Mouse (Mus musculus) urinary bladder, postnatal 36 days (tissue): ENCODE measurements around the gene Gm11555.
"Not testable (repeated sequence)": the region's sequence is repeated elsewhere in the genome, so short reads cannot be mapped to it uniquely, and the experiment has no call there.

Source experiments
- DNase-seq, 2 experiments: peaks; one replicate each; pipeline ENCODE4 v3.0.0; 2022; ENCODE audit warnings: low spot score in 2 of 2, mixed read lengths in 1 of 2

Gene Gm11555

GRCm38 (mm10) chr11:99650136-99650535, at the start of gene Gm11555:
Gene Gm11555, minus strand, starts transcription at chr11:99650236.
- no peak for DNase-seq

GRCm38 (mm10) chr11:99690463-99690862, 40.4 kb upstream of the Gm11555 start, which contains the start of gene Gm14190:
Gene Gm14190, minus strand, starts transcription at chr11:99690740.
- DNase-seq, result no peak

GRCm38 (mm10) chr11:99685235-99685634, 35.2 kb upstream of the Gm11555 start:
- not testable (repeated sequence) for DNase-seq

- DNase-seq, result no peak
Measured at GRCm38 (mm10) chr11:99683481-99683880, 33.4 kb upstream of the Gm11555 start.

GRCm38 (mm10) chr11:99665860-99666259, 15.8 kb upstream of the Gm11555 start, which contains the start of gene Krtap4-6:
Gene Krtap4-6, minus strand, starts transcription at chr11:99665960.
- DNase-seq, result no peak

GRCm38 (mm10) chr11:99662802-99663201, 12.8 kb upstream of the Gm11555 start:
- DNase-seq, result no peak

- no peak for DNase-seq
Measured at GRCm38 (mm10) chr11:99659256-99659655, 9.2 kb upstream of the Gm11555 start.

- not testable (repeated sequence) for DNase-seq
Measured at GRCm38 (mm10) chr11:99658467-99659010, 8.5 kb upstream of the Gm11555 start, which contains the start of gene Gm11563. Gene Gm11563, minus strand, starts transcription at chr11:99658960.

- no peak for DNase-seq
Measured at GRCm38 (mm10) chr11:99657051-99657450, 7.0 kb upstream of the Gm11555 start.

- no peak for DNase-seq
Measured at GRCm38 (mm10) chr11:99646444-99646843, 3.6 kb downstream of the Gm11555 start.

- DNase-seq, result no peak
Measured at GRCm38 (mm10) chr11:99644351-99644750, 5.7 kb downstream of the Gm11555 start.

GRCm38 (mm10) chr11:99643635-99644139, 6.3 kb downstream of the Gm11555 start, which contains the start of gene Krtap4-7:
Gene Krtap4-7, minus strand, starts transcription at chr11:99644089.
- DNase-seq, result not testable (repeated sequence)

GRCm38 (mm10) chr11:99640926-99641325, 9.1 kb downstream of the Gm11555 start:
- DNase-seq, result no peak

- DNase-seq, result no peak
Measured at GRCm38 (mm10) chr11:99637086-99637485, 12.9 kb downstream of the Gm11555 start.

- no peak for DNase-seq
Measured at GRCm38 (mm10) chr11:99634653-99635134, 15.3 kb downstream of the Gm11555 start, which contains the start of gene Krtap4-2. Gene Krtap4-2, minus strand, starts transcription at chr11:99635084.

- no peak for DNase-seq
Measured at GRCm38 (mm10) chr11:99633293-99633692, 16.7 kb downstream of the Gm11555 start.

- DNase-seq, result no peak
Measured at GRCm38 (mm10) chr11:99630890-99631289, 19.1 kb downstream of the Gm11555 start.

- no peak for DNase-seq
Measured at GRCm38 (mm10) chr11:99628138-99628537, 21.9 kb downstream of the Gm11555 start, which contains the start of gene Krtap4-1. Gene Krtap4-1, minus strand, starts transcription at chr11:99628238.

- no peak for DNase-seq
Measured at GRCm38 (mm10) chr11:99620335-99620734, 29.7 kb downstream of the Gm11555 start, which contains the start of gene Gm11562. Gene Gm11562, minus strand, starts transcription at chr11:99620435.

- DNase-seq, result no peak
Measured at GRCm38 (mm10) chr11:99614796-99615363, 35.2 kb downstream of the Gm11555 start, which contains the start of gene Krtap2-4. Gene Krtap2-4, minus strand, starts transcription at chr11:99614846.

GRCm38 (mm10) chr11:99610089-99610488, 39.9 kb downstream of the Gm11555 start, which contains the start of gene Gm11937:
Gene Gm11937, minus strand, starts transcription at chr11:99610189.
- not testable (repeated sequence) for DNase-seq

GRCm38 (mm10) chr11:99609126-99609525, 40.9 kb downstream of the Gm11555 start:
- no peak for DNase-seq
